Mouse (Mus musculus) MEL (cell line): Measurements from ENCODE around the gene Evc. TPM values are rescaled to one million over a fixed set of nuclear protein-coding genes. Genes with fewer than 3 reads are reported as not detected.
A peak's percentile ranks its signal among the peaks of the same experiment; 100 is the strongest.

Source experiments
- DNase-seq: peaks from one replicate; pipeline ENCODE4 v3.0.0; 2011; ENCODE audit warnings: low read depth, low spot score
- H3K27ac ChIP-seq: 2 replicates; pipeline ENCODE4 v1.5.1; 2012; ENCODE audit warnings: low read depth, mild to moderate bottlenecking, control low read depth, low read length, moderate library complexity; ENCODE audit not compliant: control insufficient read depth
- H3K27me3 ChIP-seq, 2 experiments: fragments of 150-350 bp in 1 of 2; sonication (generic) in 1 of 2; 2 replicates each; pipeline ENCODE4 v1.6.1; 2012; ENCODE audit warnings: low read length in 2 of 2, mild to moderate bottlenecking in 2 of 2, improper control_type of control experiment in 1 of 2, moderate library complexity in 1 of 2; ENCODE audit not compliant: insufficient read depth in 2 of 2, control insufficient read depth in 1 of 2
- H3K36me3 ChIP-seq, 2 experiments: 2 replicates each; pipeline ENCODE4 v1.6.1; 2012 to 2014; ENCODE audit warnings: low read length in 2 of 2, improper control_type of control experiment in 1 of 2, inconsistent platforms in 1 of 2, mild to moderate bottlenecking in 1 of 2; ENCODE audit not compliant: insufficient read depth in 2 of 2, control insufficient read depth in 1 of 2
- H3K4me1 ChIP-seq, 2 experiments: fragments of 150-350 bp in 1 of 2; sonication (generic) in 1 of 2; 2 replicates each; pipeline ENCODE4 v1.6.1; 2012; ENCODE audit warnings: low read length in 2 of 2, improper control_type of control experiment in 1 of 2, mild to moderate bottlenecking in 1 of 2; ENCODE audit not compliant: insufficient read depth in 2 of 2, control insufficient read depth in 1 of 2
- H3K4me3 ChIP-seq, 2 experiments: fragments of 150-350 bp in 1 of 2; sonication (generic) in 1 of 2; 2 replicates each; pipeline ENCODE4 v1.5.1; 2012; ENCODE audit warnings: low read depth in 2 of 2, low read length in 2 of 2, mild to moderate bottlenecking in 2 of 2, moderate library complexity in 2 of 2, control low read depth in 1 of 2, improper control_type of control experiment in 1 of 2; ENCODE audit not compliant: control insufficient read depth in 1 of 2, insufficient read depth in 1 of 2
- H3K79me2 ChIP-seq: 2 replicates; pipeline ENCODE4 v1.6.1; 2012; ENCODE audit warnings: mild to moderate bottlenecking, low read length, moderate library complexity; ENCODE audit not compliant: control insufficient read depth, poor library complexity, insufficient read depth
- H3K9ac ChIP-seq: 2 replicates; pipeline ENCODE4 v1.6.1; 2012; ENCODE audit warnings: low read depth, mild to moderate bottlenecking, control low read depth, low read length, moderate library complexity; ENCODE audit not compliant: control insufficient read depth, poor library complexity, severe bottlenecking
- H3K9me3 ChIP-seq: fragments of 150-350 bp; sonication (generic); replicated peaks from 2 replicates; pipeline ENCODE4 v1.6.1; 2012; ENCODE audit warnings: mild to moderate bottlenecking, low read length, improper control_type of control experiment, moderate library complexity; ENCODE audit not compliant: insufficient read depth
- CTCF ChIP-seq, 3 experiments: IDR thresholded peaks in 2 of 3; conservative IDR thresholded peaks in 1 of 3; 2 replicates each; pipeline ENCODE4 v1.5.1; 2011 to 2012; ENCODE audit warnings: low read length in 3 of 3, low read depth in 2 of 3, mild to moderate bottlenecking in 2 of 3, improper control_type of control experiment in 1 of 3, inconsistent platforms in 1 of 3, mixed read lengths in 1 of 3, moderate library complexity in 1 of 3; ENCODE audit not compliant: control insufficient read depth in 1 of 3, insufficient read depth in 1 of 3, poor library complexity in 1 of 3, severe bottlenecking in 1 of 3
- E2F4 ChIP-seq: IDR thresholded peaks from 2 replicates; pipeline ENCODE4 v1.6.1; 2011; ENCODE audit warnings: low read depth, low read length, improper control_type of control experiment, borderline replicate concordance
- ELF1 ChIP-seq: IDR thresholded peaks from 2 replicates; pipeline ENCODE4 v1.6.1; 2014; ENCODE audit warnings: low read depth, mild to moderate bottlenecking, inconsistent platforms, low read length, improper control_type of control experiment, moderate library complexity
- ETS1 ChIP-seq: IDR thresholded peaks from 2 replicates; pipeline ENCODE4 v1.6.1; 2012; ENCODE audit warnings: low read depth, mild to moderate bottlenecking, inconsistent platforms, low read length, improper control_type of control experiment, moderate library complexity
- GABPA ChIP-seq: IDR thresholded peaks from 2 replicates; pipeline ENCODE4 v1.6.1; 2012; ENCODE audit warnings: low read depth, mild to moderate bottlenecking, inconsistent platforms, low read length, improper control_type of control experiment, moderate library complexity
- GATA1 ChIP-seq: IDR thresholded peaks from 2 replicates; pipeline ENCODE4 v1.6.1; 2011; ENCODE audit warnings: low read depth, low read length, improper control_type of control experiment
- JUND ChIP-seq: IDR thresholded peaks from 2 replicates; pipeline ENCODE4 v1.6.1; 2011; ENCODE audit warnings: low read depth, mild to moderate bottlenecking, improper control_type of control experiment, low read length
- KAT2A ChIP-seq: conservative IDR thresholded peaks from 2 replicates; pipeline ENCODE4 v1.6.1; 2012; ENCODE audit warnings: low read depth, low read length, improper control_type of control experiment, inconsistent platforms
- MYC ChIP-seq: IDR thresholded peaks from 2 replicates; pipeline ENCODE4 v1.6.1; 2011; ENCODE audit warnings: low read depth, mild to moderate bottlenecking, low read length, improper control_type of control experiment, moderate library complexity
- NRF1 ChIP-seq: IDR thresholded peaks from 2 replicates; pipeline ENCODE4 v1.6.1; 2014; ENCODE audit warnings: low read depth, mild to moderate bottlenecking, inconsistent platforms, low read length, improper control_type of control experiment, moderate library complexity; ENCODE audit not compliant: poor library complexity, insufficient read depth, severe bottlenecking
- POLR2A ChIP-seq, 2 experiments: IDR thresholded peaks; 2 replicates each; pipeline ENCODE4 v1.6.1; 2011 to 2012; ENCODE audit warnings: low read length in 2 of 2, mild to moderate bottlenecking in 2 of 2, control low read depth in 1 of 2, improper control_type of control experiment in 1 of 2, low read depth in 1 of 2, moderate library complexity in 1 of 2; ENCODE audit not compliant: control insufficient read depth in 1 of 2, insufficient read depth in 1 of 2, poor library complexity in 1 of 2
- RAD21 ChIP-seq: IDR thresholded peaks from 2 replicates; pipeline ENCODE4 v1.6.1; 2011; ENCODE audit warnings: mild to moderate bottlenecking, low read depth, low read length, improper control_type of control experiment
- RCOR1 ChIP-seq: IDR thresholded peaks from 2 replicates; pipeline ENCODE4 v1.6.1; 2012; ENCODE audit warnings: low read depth, mild to moderate bottlenecking, inconsistent platforms, low read length, improper control_type of control experiment
- SIN3A ChIP-seq: IDR thresholded peaks from 2 replicates; pipeline ENCODE4 v1.6.1; 2012; ENCODE audit warnings: low read length, improper control_type of control experiment, inconsistent platforms
- SMC3 ChIP-seq: IDR thresholded peaks from 2 replicates; pipeline ENCODE4 v1.6.1; 2011; ENCODE audit warnings: low read depth, low read length, improper control_type of control experiment
- TAL1 ChIP-seq: IDR thresholded peaks from 2 replicates; pipeline ENCODE4 v1.6.1; 2012; ENCODE audit warnings: mild to moderate bottlenecking, inconsistent platforms, low read length, moderate library complexity, mixed read lengths
- USF2 ChIP-seq, 2 experiments: IDR thresholded peaks; 2 replicates each; pipeline ENCODE4 v1.6.1; 2011 to 2012; ENCODE audit warnings: improper control_type of control experiment in 2 of 2, low read length in 2 of 2, borderline replicate concordance in 1 of 2, inconsistent platforms in 1 of 2, low read depth in 1 of 2, mild to moderate bottlenecking in 1 of 2; ENCODE audit not compliant: insufficient read depth in 1 of 2
- ZC3H11A ChIP-seq: IDR thresholded peaks from 2 replicates; pipeline ENCODE4 v1.6.1; 2012; ENCODE audit warnings: low read depth, mild to moderate bottlenecking, inconsistent platforms, low read length, improper control_type of control experiment
- ZNF384 ChIP-seq: IDR thresholded peaks from 2 replicates; pipeline ENCODE4 v1.6.1; 2012; ENCODE audit warnings: low read depth, mild to moderate bottlenecking, inconsistent platforms, low read length, improper control_type of control experiment
- polyA plus RNA-seq, 2 experiments: library from polyadenylated mRNA; stranded (reverse) in 1 of 2; unstranded in 1 of 2; fragments of >175 nt in 1 of 2; fragments of >200 nt in 1 of 2; gene quantifications; 2 replicates each; pipeline versions ENCODE4 v1.2.1 to v1.2.4; 2012; ENCODE audit warnings: low replicate concordance in 2 of 2, low read depth in 1 of 2; ENCODE audit not compliant: insufficient read length in 2 of 2, insufficient read depth in 1 of 2, missing spikeins in 1 of 2
- total RNA-seq: library from RNA; depleted of rRNA; stranded (reverse); fragments of 300-350 nt; gene quantifications from 2 replicates; pipeline ENCODE4 v1.2.3, GENCODE M21; 2012

Evc gene
- total and polyA plus RNA-seq, 3 experiments: not detected

DNA sequence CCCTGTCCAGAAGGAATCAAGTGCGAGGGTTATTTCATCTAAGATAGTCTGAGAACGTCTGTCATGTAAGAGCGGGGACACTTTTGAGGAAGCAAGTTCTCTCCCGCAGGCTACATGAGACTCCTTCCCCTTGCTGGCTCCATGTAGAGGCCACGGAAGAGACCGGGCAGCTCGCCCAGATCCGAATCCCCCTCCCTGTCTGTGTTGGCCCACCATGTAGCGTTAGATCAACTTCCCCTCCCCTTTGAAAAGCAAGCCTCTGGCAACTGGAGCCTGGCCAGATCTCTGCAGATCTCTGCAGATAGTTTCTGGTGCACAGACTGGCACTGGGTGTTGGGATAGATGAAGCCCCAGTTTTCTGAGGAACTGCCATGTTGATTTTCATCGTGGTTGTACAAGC, 40.0 kb downstream of the Evc start:
- Histone ChIP-seq H3K9me3 (no peaks in the 10 kb centered on the region), H3K79me2 (no peaks in the 10 kb centered on the region), H3K27ac (no peak overlapping the region), H3K36me3 (no peaks in the 10 kb centered on the region), H3K4me3 (no peak overlapping the region), H3K27me3 (no peaks in the 10 kb centered on the region), H3K4me1 (no peaks in the 10 kb centered on the region), H3K9ac (no peak overlapping the region)
- no peak for DNase-seq
- TF ChIP-seq POLR2A (IDR thresholded peaks at IDR 0.05; ENCODE audit: control insufficient read depth in 1 of 2, insufficient read depth in 1 of 2, low read depth in 1 of 2, low read length in 2 of 2, poor library complexity in 1 of 2): no peak
- TF ChIP-seq ZNF384: no peak
- no peak for TF ChIP-seq RCOR1
- TF ChIP-seq CTCF (IDR thresholded peaks at IDR 0.05 in 2 of 3, conservative IDR thresholded peaks at IDR 0.05 in 1 of 3; ENCODE audit: control insufficient read depth in 1 of 3, insufficient read depth in 1 of 3, low read depth in 2 of 3, low read length in 3 of 3, poor library complexity in 1 of 3, severe bottlenecking in 1 of 3): no peak
- no peak for TF ChIP-seq NRF1
- no peak for TF ChIP-seq TAL1
- TF ChIP-seq MYC: no peak
- no peak for TF ChIP-seq SIN3A
- TF ChIP-seq USF2 (IDR thresholded peaks at IDR 0.05; ENCODE audit: borderline replicate concordance in 1 of 2, insufficient read depth in 1 of 2, low read depth in 1 of 2, low read length in 2 of 2): no peak
- TF ChIP-seq ETS1: no peak
- TF ChIP-seq KAT2A: no peak
- no peak for TF ChIP-seq GATA1
- no peak for TF ChIP-seq RAD21
- TF ChIP-seq GABPA: no peak
- no peak for TF ChIP-seq ELF1
- TF ChIP-seq SMC3: no peak
- TF ChIP-seq ZC3H11A: no peak

DNA sequence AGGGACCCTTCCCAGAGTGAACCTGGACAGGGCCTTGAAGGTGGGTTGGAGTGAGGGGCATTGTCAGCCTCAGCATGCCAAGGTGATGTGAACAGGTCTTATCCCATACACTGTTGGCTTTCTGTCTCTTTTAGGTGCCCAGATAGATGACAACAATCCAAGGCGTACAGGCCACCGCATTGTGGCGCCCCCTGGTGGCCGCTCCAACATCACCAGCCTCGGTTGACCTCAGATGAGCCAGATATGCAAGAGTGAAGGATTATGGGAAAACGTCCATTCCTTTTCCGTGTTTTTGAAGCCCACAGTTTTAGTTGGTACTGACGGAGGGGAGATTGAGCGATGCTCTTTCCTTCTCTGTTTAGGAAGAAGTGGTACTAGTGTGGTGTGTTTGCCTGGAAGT, 45.7 kb downstream of the Evc start:
- Histone ChIP-seq H3K4me1 (no peaks in the 10 kb centered on the region), H3K27me3 (no peaks in the 10 kb centered on the region), H3K36me3 (no peaks in the 10 kb centered on the region), H3K4me3 (no peak overlapping the region)
- TF ChIP-seq E2F4 (no peak), MYC (no peak), CTCF (IDR thresholded peaks at IDR 0.05 in 2 of 3, conservative IDR thresholded peaks at IDR 0.05 in 1 of 3; ENCODE audit: control insufficient read depth in 1 of 3, insufficient read depth in 1 of 3, low read depth in 2 of 3, low read length in 3 of 3, poor library complexity in 1 of 3, severe bottlenecking in 1 of 3) (peak; percentile 2 to 42 (median 36); a peak in 5 of 6 replicates), JUND (no peak)
- TF ChIP-seq, all 39 proteins: peak for 1
- H3K79me2 ChIP-seq: no peaks in the 10 kb centered on the region
- no peak overlapping the region for H3K27ac ChIP-seq
- DNase-seq: no peak
- no peaks in the 10 kb centered on the region for H3K9me3 ChIP-seq
- no peak overlapping the region for H3K9ac ChIP-seq
